Mouse (Mus musculus): ENCODE data around the gene Rfx1.

The Rfx1 gene

DNA sequence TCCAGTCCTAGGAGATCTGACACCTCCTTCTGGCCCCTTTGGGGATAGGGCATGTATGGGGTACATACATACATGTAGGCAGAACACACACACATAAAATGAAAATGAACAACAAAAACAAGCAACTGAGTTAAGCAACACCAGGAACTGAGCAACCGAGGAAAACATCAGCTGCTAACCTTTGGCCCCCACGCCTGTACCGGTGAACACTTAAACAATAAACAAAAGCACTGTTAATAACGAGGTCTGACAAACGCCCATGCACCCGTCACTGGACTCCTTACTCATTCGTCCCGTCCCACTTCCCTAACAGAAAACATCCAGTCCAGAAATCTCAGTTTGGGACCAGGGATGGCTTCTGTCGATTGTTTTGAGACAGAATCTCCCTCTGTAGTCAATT, 22.6 kb downstream of the Rfx1 start:
- DNase-seq (ENCODE audit: low read depth, low spot score): no peak

GRCm38 (mm10) chr8:84090585-84090984, 24.0 kb downstream of the Rfx1 start:
- no peak for DNase-seq (ENCODE audit: low read depth, low spot score)

- DNase-seq (ENCODE audit: low read depth, low spot score): no peak
Observed at GRCm38 (mm10) chr8:84096061-84096460, 29.4 kb downstream of the Rfx1 start.

- DNase-seq (ENCODE audit: low read depth, low spot score): no peak
Observed at GRCm38 (mm10) chr8:84098376-84098775, 31.7 kb downstream of the Rfx1 start.

DNA sequence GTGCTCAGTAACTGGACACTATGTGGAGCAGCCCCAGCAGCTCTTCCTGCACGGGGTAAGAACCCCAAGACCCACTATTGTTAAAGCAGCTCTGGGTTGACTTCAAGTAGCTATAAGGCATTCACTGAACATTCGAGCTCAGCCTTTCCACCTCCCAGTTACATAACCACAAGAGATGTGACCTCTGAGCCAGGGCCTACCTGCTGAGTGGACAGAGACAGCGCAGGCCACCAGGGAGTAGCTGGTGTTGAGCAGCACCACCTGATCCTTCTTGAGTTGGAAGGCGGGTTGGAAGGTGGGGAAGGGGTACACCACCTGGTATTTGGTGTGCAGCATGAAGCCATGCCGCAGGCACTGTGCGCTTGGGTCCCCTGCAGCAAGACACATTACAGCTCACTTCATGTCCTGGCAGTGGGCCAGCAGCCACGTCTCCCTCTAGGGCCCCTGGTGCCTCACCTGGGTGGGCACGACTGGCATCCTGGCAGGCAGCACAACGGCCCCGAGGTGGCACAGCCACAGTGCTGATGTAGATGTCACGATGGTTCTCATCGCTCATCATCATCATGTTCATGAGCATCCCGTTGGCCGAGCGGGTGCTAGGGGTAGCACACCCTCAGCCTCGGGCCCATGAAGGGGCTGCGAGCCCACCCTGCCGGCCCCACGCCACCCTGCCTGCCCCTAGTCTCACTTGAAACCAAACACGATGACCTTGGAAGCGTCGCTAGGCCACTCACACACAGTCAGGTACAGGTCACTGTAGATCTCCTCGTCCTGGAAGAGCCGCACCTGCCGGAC, 35.0 kb downstream of the Rfx1 start:
- no peak for DNase-seq (ENCODE audit: low read depth, low spot score)

- no peak for DNase-seq (ENCODE audit: low read depth, low spot score)
Observed at GRCm38 (mm10) chr8:84103601-84104000, 37.0 kb downstream of the Rfx1 start.

DNA sequence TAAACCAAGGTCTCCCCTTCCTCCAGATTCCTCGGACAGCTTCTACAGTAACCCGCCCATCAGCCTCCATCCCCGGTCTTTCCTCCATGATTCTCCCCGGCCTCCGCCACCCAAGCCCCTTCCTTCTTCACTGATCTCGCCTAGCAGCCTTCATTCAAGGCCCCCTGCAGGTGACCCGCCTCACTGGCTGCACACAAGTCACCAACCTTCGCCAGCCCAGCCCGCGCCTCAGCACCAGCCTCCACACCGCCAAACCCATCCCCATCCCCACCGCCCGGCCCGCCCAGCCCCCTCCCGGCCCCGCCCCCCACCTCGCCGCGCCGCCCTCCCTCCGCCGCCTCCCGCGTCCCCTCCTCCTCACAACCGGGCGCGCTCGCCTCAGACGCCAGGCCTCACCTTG, 37.6 kb downstream of the Rfx1 start:
- peak; percentile 95 for DNase-seq (ENCODE audit: low read depth, low spot score)

GRCm38 (mm10) chr8:84104697-84105609, 38.3 kb downstream of the Rfx1 start, which contains the start of gene Dcaf15:
Gene Dcaf15, minus strand, starts transcription at chr8:84104768.
- peak; percentile 100 for DNase-seq (ENCODE audit: low read depth, low spot score)

GRCm38 (mm10) chr8:84105676-84106075, 39.0 kb downstream of the Rfx1 start:
- no peak for DNase-seq (ENCODE audit: low read depth, low spot score)

GRCm38 (mm10) chr8:84106216-84107040, 39.8 kb downstream of the Rfx1 start:
- DNase-seq (ENCODE audit: low read depth, low spot score): no peak

DNA sequence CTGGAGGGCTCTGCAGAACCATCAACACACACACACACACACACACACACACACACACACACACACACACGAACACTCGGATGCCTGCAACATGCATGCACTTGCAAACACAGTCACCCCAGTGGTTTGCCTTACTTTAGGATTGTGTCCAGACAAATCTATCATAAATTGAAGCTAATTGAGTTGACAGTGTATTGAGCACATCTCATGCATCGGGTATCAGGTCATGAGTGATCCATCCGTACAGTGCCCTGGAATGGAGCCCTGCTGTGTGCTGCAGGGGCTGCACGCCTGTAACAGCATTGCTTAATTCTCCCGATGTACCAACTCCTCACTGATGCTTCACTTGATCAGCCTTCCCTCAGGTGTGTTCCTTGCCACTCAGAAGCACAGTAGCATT, 49.0 kb downstream of the Rfx1 start:
- no peak for DNase-seq (ENCODE audit: low read depth, low spot score)

- DNase-seq (ENCODE audit: low read depth, low spot score): no peak
Observed at GRCm38 (mm10) chr8:84122151-84122550, 55.5 kb downstream of the Rfx1 start.

DNA sequence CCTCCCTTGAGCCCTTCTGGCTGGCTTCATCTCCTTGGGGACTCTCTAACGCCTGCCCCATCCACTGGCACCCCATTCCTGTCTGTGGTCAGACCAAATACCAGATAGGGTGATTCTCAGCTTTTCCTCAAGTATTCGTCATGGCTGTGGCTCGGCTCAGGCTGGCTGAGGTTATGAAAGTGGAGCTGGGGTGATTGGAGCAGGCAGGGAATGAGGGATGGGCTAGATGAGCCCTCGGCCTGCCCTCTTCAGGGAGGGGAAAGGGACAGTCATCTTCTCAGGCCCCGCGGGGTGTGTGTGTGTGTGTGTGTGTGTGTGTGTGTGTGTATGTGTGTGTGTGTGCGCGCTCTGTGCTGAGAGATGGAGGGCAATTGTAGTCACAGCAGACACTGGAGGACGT, 59.0 kb downstream of the Rfx1 start, which contains the start of gene Podnl1:
Gene Podnl1, plus strand, starts transcription at position 334 of the 400 bp plus-strand sequence.
- no peak for DNase-seq (ENCODE audit: low read depth, low spot score)

GRCm38 (mm10) chr8:84126742-84127141, 60.1 kb downstream of the Rfx1 start:
- DNase-seq (ENCODE audit: low read depth, low spot score): no peak

DNA sequence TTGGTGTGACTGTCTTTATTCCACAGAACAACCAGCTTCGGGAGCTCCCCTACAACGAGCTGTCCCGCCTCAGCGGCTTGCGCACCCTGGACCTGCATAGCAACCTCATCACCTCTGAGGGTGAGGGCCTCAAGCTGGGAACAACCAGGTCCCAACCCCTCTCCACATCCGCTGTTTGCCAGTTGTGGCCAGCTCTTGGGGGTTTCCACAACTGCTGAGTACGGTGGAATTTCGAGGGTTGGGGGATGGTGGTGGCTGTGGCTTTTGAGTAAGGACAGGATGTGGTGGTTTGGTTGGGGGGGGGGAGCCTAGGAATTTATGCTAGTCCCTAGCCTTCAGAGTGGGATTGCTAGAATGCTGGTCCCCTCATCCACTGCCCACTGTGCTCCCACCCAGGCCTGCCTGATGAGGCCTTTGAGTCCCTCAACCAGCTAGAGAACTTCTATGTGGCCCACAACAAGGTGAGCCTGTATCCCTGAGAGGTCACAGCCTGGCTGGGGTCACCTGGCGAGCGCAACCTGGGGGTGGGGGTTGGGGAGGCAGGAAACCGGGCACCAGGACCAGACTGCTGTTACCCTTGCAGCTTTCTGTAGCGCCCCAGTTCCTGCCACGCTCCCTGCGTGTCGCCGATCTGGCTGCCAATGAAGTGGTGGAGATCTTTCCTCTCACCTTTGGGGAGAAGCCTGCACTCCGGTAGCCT, 60.7 kb downstream of the Rfx1 start:
- peak; percentile 45 for DNase-seq (ENCODE audit: low read depth, low spot score)

GRCm38 (mm10) chr8:84128277-84128676, 61.6 kb downstream of the Rfx1 start:
- peak; percentile 41 for DNase-seq (ENCODE audit: low read depth, low spot score)

DNA sequence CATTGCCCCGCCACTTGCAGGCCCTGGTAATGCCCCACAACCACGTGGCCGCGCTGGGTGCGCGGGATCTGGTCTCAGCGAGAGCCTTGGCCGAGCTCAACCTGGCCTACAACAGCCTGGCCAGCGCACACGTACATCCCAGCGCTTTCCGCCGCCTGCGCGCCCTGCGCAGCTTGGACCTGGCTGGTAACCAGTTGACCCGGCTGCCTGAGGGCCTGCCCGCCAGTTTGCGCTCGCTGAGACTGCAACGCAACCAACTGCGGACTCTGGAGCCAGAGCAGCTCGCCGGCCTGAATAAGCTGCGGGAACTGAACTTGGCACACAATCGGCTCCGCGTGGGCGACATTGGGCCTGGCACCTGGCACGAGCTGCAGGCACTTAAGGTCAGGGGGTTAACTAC, 64.2 kb downstream of the Rfx1 start:
- DNase-seq (ENCODE audit: low read depth, low spot score): peak; percentile 64

- no peak for DNase-seq (ENCODE audit: low read depth, low spot score)
Observed at GRCm38 (mm10) chr8:84132225-84132624, 65.6 kb downstream of the Rfx1 start.

DNA sequence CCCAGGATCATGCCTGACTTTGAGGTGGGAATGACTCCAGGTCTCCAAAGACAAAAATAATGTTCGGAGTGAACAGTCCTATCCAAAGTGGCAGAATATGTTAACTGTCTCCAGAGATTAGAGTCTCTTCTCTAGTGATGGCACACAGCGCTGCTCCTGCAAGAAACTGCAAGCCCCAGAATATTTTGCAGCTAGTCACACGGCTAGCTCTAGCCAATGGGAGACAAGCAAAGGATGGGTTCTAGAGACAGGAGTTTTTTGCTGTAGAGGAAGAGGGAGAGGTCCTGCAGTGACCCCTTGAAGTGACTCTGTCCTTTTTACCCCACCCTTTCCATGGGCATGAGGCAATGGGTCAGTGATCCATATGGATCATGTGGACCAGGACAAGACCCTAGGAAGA, 71.2 kb downstream of the Rfx1 start:
- peak; percentile 57 for DNase-seq (ENCODE audit: low read depth, low spot score)

DNA sequence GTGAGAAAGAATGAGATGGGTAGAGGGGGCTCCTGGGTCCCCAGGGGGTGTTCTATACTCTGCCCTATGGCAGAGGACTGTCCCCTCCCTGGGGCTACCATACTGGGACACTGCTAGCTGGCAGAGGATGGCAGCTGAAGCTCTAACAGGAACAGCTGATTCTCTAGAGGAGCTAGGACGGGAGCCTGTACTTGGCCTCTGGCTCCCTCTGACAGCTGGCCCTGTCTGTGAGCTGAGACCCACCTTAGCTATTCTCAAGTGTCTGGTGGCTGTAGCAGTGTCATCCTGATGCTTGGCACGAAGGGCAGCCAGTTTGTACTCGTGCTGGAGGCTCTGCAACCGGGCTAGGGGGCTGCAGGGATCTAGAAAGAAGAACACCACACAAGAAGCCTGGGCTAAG, 74.2 kb downstream of the Rfx1 start:
- no peak for DNase-seq (ENCODE audit: low read depth, low spot score)

GRCm38 (mm10) chr8:84144636-84145245, 78.1 kb downstream of the Rfx1 start:
- DNase-seq (ENCODE audit: low read depth, low spot score): no peak
